Mouse (Mus musculus): ENCODE measurements at regions not wholly inside any gene's neighbourhood (a gene's known extent, or its start where the extent isn't known, plus 50 kb on each side); places are given as distances from the start of the nearest gene placed in this dataset.
A peak's percentile ranks its signal among the peaks of the same experiment; 100 is the strongest.

GRCm38 (mm10) chr3:136993473-136993872, 323.5 kb downstream of the Ppp3ca start:
- no peak for DNase-seq (ENCODE audit: low spot score in 2 of 2)

GRCm38 (mm10) chr3:136994361-136995083, 324.6 kb downstream of the Ppp3ca start:
- no peak for DNase-seq (ENCODE audit: low spot score in 2 of 2)

- DNase-seq (ENCODE audit: low spot score in 2 of 2) = no peak
These were observed 325.8 kb downstream of the Ppp3ca start for GRCm38 (mm10) chr3:136995611-136996335.

- DNase-seq (ENCODE audit: low spot score in 2 of 2) = no peak
These were observed 326.5 kb downstream of the Ppp3ca start for GRCm38 (mm10) chr3:136996381-136996895.

GRCm38 (mm10) chr3:137011551-137011950, 329.3 kb upstream of the Emcn start:
- no peak for DNase-seq (ENCODE audit: low spot score in 2 of 2)

- no peak for DNase-seq (ENCODE audit: low spot score in 2 of 2)
These were observed 326.2 kb upstream of the Emcn start for GRCm38 (mm10) chr3:137014686-137015085.

GRCm38 (mm10) chr3:137015199-137015598, 325.7 kb upstream of the Emcn start:
- DNase-seq (ENCODE audit: low spot score in 2 of 2) = peak in 1 of 2 experiments; percentile 38

GRCm38 (mm10) chr3:137019971-137020634, 320.8 kb upstream of the Emcn start:
- DNase-seq (ENCODE audit: low spot score in 2 of 2) = peak; percentile 23 to 25

- DNase-seq (ENCODE audit: low spot score in 2 of 2) = no peak
These were observed 311.3 kb upstream of the Emcn start for GRCm38 (mm10) chr3:137029546-137029945.

- no peak for DNase-seq (ENCODE audit: low spot score in 2 of 2)
These were observed 308.1 kb upstream of the Emcn start for GRCm38 (mm10) chr3:137032802-137033201.

- no peak for DNase-seq (ENCODE audit: low spot score in 2 of 2)
These were observed 301.2 kb upstream of the Emcn start for GRCm38 (mm10) chr3:137039638-137040037.

- DNase-seq (ENCODE audit: low spot score in 2 of 2) = no peak
These were observed 284.2 kb upstream of the Emcn start for GRCm38 (mm10) chr3:137056544-137057224.

- peak; percentile 89 to 92 for DNase-seq (ENCODE audit: low spot score in 2 of 2)
These were observed 283.5 kb upstream of the Emcn start for GRCm38 (mm10) chr3:137057225-137057910.

- no peak for DNase-seq (ENCODE audit: low spot score in 2 of 2)
These were observed 283.0 kb upstream of the Emcn start for GRCm38 (mm10) chr3:137057911-137058260.

- DNase-seq (ENCODE audit: low spot score in 2 of 2) = peak in 1 of 2 experiments; percentile 30
These were observed 278.8 kb upstream of the Emcn start for GRCm38 (mm10) chr3:137062067-137062466.

- no peak for DNase-seq (ENCODE audit: low spot score in 2 of 2)
These were observed 273.5 kb upstream of the Emcn start for GRCm38 (mm10) chr3:137067336-137067735.

GRCm38 (mm10) chr3:137069334-137069733, 271.5 kb upstream of the Emcn start:
- DNase-seq (ENCODE audit: low spot score in 2 of 2) = no peak

- no peak for DNase-seq (ENCODE audit: low spot score in 2 of 2)
These were observed 262.9 kb upstream of the Emcn start for GRCm38 (mm10) chr3:137077718-137078599.

GRCm38 (mm10) chr3:137078600-137078975, 262.3 kb upstream of the Emcn start:
- DNase-seq (ENCODE audit: low spot score in 2 of 2) = no peak

GRCm38 (mm10) chr3:137086896-137087295, 254.0 kb upstream of the Emcn start:
- no peak for DNase-seq (ENCODE audit: low spot score in 2 of 2)

All from layer of hippocampus, adult 8-10 months (tissue).